Mouse (Mus musculus): ENCODE data around the gene Gfy. TPM values are rescaled to one million over a fixed set of nuclear protein-coding genes. Genes with fewer than 3 reads are reported as not detected.

Gfy gene
- polyA plus RNA-seq, 1 experiment from 2014 or later, result not detected

DNA sequence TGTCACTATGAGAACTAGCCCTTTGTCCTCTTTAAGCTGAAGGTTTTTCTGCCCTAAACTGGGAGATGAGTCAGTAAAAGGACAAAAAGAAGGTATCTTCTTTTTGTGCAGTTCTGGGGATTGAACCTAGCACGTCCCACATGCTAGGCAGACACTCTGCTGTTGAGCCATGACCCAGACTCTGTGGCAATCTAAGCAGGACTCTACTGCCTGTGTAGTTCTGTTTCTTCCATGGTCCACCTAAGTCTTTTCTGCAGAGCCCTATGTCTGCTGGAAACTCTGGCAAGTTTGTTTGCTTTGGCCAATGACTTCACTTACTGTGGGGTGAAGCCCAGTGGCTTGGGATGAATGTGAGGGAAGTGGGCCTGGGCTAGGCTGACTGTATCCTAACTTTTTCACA lies 41.0 kb downstream of the Gfy start:
- WGBS, result 79% methylated on average over 1 of the region's 1 CpGs
- Histone ChIP-seq H3K27ac (ENCODE audit: low read depth, low read length) (no peak overlapping the region), H3K4me3 (ENCODE audit: low read depth, low read length) (no peak overlapping the region), H3K4me1 (replicated peaks; ENCODE audit: control insufficient read depth, insufficient read depth, low read length) (no peaks in the 10 kb centered on the region), H3K9ac (ENCODE audit: low read depth, low read length) (no peak overlapping the region), H3K36me3 (ENCODE audit: control insufficient read depth, insufficient read depth) (peaks cover 24% of the 10 kb centered on the region), H3K4me2 (replicated peaks; ENCODE audit: low read depth) (no peak overlapping the region), H3K27me3 (replicated peaks; ENCODE audit: control insufficient read depth, insufficient read depth, low read length) (no peaks in the 10 kb centered on the region), H3K9me3 (ENCODE audit: control insufficient read depth) (no peaks in the 10 kb centered on the region)
- no peak for ATAC-seq
- no peak for TF ChIP-seq CTCF (IDR thresholded peaks at IDR 0.05; ENCODE audit: low read depth)

DNA sequence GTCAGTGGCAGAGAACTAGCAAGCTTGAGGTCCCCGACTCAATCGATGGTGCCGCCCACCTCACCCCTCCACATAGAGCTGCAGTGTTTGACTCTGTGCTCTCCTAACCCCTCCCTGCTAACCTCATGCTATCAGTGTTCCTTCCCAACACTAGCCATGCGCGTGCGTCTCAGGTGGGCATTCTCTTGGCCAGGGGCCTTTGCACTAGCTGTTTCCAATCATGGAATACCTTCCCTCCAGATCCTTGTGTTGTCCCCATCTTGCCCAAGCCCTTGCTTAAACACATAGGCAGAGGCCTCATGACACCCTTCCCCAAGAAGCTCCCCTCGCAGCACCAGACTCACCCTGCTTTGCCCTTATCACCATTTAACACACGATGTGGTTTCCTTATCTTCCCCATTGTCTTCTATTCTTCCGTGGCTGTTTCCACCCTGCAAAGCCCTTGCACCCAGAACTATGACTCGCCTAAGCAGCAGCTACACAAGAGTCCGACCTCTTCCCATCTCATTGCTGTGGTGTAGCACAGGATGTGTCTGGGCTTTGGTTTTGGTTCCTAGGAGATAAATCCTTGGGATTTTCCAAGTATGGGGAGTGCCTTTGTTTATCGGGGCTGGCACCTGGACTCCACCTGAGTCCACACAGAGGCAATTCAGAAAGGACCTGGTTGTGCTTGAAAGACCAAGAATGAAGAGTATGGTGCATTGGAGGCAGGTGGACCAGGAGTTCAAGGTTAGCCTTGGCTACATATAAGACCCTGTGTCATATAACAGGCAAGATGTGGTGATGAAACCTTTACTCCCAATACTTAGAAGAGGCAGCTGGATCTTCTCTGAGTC lies 42.0 kb downstream of the Gfy start:
- H3K9ac ChIP-seq (ENCODE audit: low read depth, low read length), result no peak overlapping the region
- H3K4me3 ChIP-seq (ENCODE audit: low read depth, low read length), result no peak overlapping the region
- TF ChIP-seq CTCF (IDR thresholded peaks at IDR 0.05; ENCODE audit: low read depth), result no peak

GRCm38 (mm10) chr7:45135993-45136567 lies 43.3 kb downstream of the Gfy start, which contains the start of the genes Gm45713 and Flt3l:
Gm45713 (minus strand) TSS chr7:45136231.
Flt3l (minus strand) TSS chr7:45136432.
- H3K9me3 ChIP-seq (ENCODE audit: control insufficient read depth), result no peaks in the 10 kb centered on the region
- peak within 1 kb of the TSS; percentile 53 for H3K9ac ChIP-seq (ENCODE audit: low read depth, low read length)
- H3K27me3 ChIP-seq (replicated peaks; ENCODE audit: control insufficient read depth, insufficient read depth, low read length), result no peaks in the 10 kb centered on the region
- peak; percentile 80 for ATAC-seq
- H3K27ac ChIP-seq (ENCODE audit: low read depth, low read length), result peak within 1 kb of the TSS; percentile 35; the same call in 1 of the 2 replicates
- no peaks in the 10 kb centered on the region for H3K4me1 ChIP-seq (replicated peaks; ENCODE audit: control insufficient read depth, insufficient read depth, low read length)
- TF ChIP-seq CTCF (IDR thresholded peaks at IDR 0.05; ENCODE audit: low read depth), result peak; percentile 98
- peak within 1 kb of the TSS; percentile 64 for H3K4me3 ChIP-seq (ENCODE audit: low read depth, low read length)
- peak within 1 kb of the TSS; percentile 85 for H3K4me2 ChIP-seq (replicated peaks; ENCODE audit: low read depth)
- WGBS, result 4% methylated on average over 29 of the region's 29 CpGs
- H3K36me3 ChIP-seq (ENCODE audit: control insufficient read depth, insufficient read depth), result 0 out of 2 replicates have a peak, but pooled peaks cover 2% of the 10 kb centered on the region

More for the DNA sequence above, 42.0 kb downstream of the Gfy start:
- Histone ChIP-seq H3K9me3 (ENCODE audit: control insufficient read depth) (no peaks in the 10 kb centered on the region), H3K27ac (ENCODE audit: low read depth, low read length) (no peak overlapping the region), H3K36me3 (ENCODE audit: control insufficient read depth, insufficient read depth) (peaks cover 14% of the 10 kb centered on the region), H3K4me1 (replicated peaks; ENCODE audit: control insufficient read depth, insufficient read depth, low read length) (no peaks in the 10 kb centered on the region), H3K27me3 (replicated peaks; ENCODE audit: control insufficient read depth, insufficient read depth, low read length) (no peaks in the 10 kb centered on the region), H3K4me2 (replicated peaks; ENCODE audit: low read depth) (no peak overlapping the region)
- 62% methylated on average over 12 of the region's 12 CpGs for WGBS
- no peak for ATAC-seq

DNA sequence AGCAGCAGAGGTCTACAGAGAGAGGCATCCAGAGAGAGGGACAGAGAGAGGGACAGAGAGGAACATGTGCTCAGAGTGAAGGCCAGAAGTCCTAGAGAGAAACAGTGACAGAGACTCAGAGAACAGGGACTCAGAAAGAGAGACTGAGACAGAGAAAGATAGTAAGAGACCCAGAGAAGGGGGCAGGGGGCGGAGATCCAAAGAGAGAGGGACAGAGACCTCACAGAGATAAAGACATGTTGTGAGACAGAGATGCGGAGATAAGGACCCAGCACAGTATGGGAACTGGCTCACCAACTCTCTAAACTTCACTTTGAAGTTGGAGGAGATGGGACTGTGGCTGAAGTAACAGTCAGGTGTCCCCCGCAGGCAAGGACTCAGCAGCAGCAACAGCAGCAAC lies 44.0 kb downstream of the Gfy start:
- Histone ChIP-seq H3K27ac (ENCODE audit: low read depth, low read length) (no peak overlapping the region), H3K4me3 (ENCODE audit: low read depth, low read length) (peak overlapping the region; percentile 64; the same call in 1 of the 2 replicates), H3K9ac (ENCODE audit: low read depth, low read length) (0 out of 2 replicates have a peak overlapping the region, but pooled peaks have one; percentile 53), H3K9me3 (ENCODE audit: control insufficient read depth) (no peaks in the 10 kb centered on the region), H3K27me3 (replicated peaks; ENCODE audit: control insufficient read depth, insufficient read depth, low read length) (no peaks in the 10 kb centered on the region), H3K36me3 (ENCODE audit: control insufficient read depth, insufficient read depth) (no peaks in the 10 kb centered on the region), H3K4me2 (replicated peaks; ENCODE audit: low read depth) (peak overlapping the region; percentile 85), H3K4me1 (replicated peaks; ENCODE audit: control insufficient read depth, insufficient read depth, low read length) (no peaks in the 10 kb centered on the region)
- no peak for ATAC-seq
- 90% methylated on average over 3 of the region's 3 CpGs for WGBS
- no peak for TF ChIP-seq CTCF (IDR thresholded peaks at IDR 0.05; ENCODE audit: low read depth)

DNA sequence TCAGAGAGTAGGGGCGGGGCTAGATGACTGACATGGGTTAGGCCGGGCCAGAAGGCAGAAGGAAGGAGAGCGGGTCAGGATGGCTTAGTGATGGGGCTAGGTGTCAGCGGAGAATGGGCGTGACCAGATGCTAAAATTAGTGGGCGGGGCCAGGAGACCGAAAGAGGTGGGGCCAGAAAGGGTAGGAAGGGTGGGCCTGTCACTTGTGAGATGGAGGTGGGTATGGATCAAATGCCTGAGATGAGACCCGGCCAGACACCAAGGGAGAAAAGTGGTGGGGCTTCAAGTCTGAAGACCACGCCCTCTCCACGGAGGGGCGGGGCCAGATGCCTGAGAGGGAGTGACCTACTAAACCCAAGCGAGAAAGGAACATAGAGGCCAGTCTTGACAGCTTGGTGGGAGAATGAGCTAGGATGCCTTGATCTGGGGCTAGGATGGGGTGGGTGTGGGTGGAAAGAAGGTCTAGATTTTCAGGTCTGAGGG lies 44.8 kb downstream of the Gfy start:
- no peak for TF ChIP-seq CTCF (IDR thresholded peaks at IDR 0.05; ENCODE audit: low read depth)
- no peak for ATAC-seq
- no peaks in the 10 kb centered on the region for H3K27me3 ChIP-seq (replicated peaks; ENCODE audit: control insufficient read depth, insufficient read depth, low read length)
- no peak overlapping the region for H3K4me2 ChIP-seq (replicated peaks; ENCODE audit: low read depth)
- no peaks in the 10 kb centered on the region for H3K4me1 ChIP-seq (replicated peaks; ENCODE audit: control insufficient read depth, insufficient read depth, low read length)
- 20% methylated on average over 12 of the region's 12 CpGs for WGBS
- no peak overlapping the region for H3K27ac ChIP-seq (ENCODE audit: low read depth, low read length)
- no peaks in the 10 kb centered on the region for H3K36me3 ChIP-seq (ENCODE audit: control insufficient read depth, insufficient read depth)
- H3K4me3 ChIP-seq (ENCODE audit: low read depth, low read length), result no peak overlapping the region
- H3K9ac ChIP-seq (ENCODE audit: low read depth, low read length), result no peak overlapping the region
- no peaks in the 10 kb centered on the region for H3K9me3 ChIP-seq (ENCODE audit: control insufficient read depth)

DNA sequence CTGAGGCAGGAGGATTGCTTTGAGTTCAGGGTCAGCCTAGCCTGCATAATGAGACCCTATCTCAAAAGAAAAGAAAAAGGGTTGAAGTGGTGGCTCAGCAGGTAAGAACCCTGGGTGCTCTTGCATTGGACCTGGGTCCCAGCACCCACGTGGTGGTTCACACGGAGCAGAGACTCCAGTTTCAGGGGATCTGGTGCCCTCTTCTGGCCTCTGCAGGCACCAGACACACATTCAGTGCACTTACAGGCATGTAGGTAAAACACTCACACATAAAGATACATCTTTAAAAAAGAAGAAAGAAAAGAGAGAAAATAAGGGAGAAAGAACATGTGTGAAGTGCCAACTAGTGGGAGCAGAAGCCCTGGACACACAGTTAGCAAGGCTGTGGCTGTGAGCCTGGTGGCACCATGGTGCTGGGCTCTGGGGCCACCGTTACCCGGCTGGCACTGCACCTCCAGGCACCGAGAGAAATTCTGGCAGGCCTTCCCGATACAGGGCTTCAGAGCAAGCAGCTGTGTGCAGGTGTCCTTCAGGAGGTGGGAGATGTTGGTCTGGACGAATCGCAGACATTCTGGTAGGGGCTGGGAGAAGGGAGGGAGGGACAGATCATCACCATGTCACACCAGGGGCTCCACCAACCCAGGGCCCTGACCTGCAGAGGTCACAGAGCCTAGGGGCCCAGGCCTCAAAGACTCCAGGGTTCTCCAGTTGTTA lies 45.8 kb downstream of the Gfy start:
- 86% methylated on average over 8 of the region's 8 CpGs for WGBS
- Histone ChIP-seq H3K4me1 (replicated peaks; ENCODE audit: control insufficient read depth, insufficient read depth, low read length) (no peaks in the 10 kb centered on the region), H3K9me3 (ENCODE audit: control insufficient read depth) (no peaks in the 10 kb centered on the region), H3K9ac (ENCODE audit: low read depth, low read length) (no peak overlapping the region), H3K4me2 (replicated peaks; ENCODE audit: low read depth) (no peak overlapping the region), H3K27ac (ENCODE audit: low read depth, low read length) (no peak overlapping the region), H3K4me3 (ENCODE audit: low read depth, low read length) (no peak overlapping the region), H3K36me3 (ENCODE audit: control insufficient read depth, insufficient read depth) (no peaks in the 10 kb centered on the region), H3K27me3 (replicated peaks; ENCODE audit: control insufficient read depth, insufficient read depth, low read length) (no peaks in the 10 kb centered on the region)
- no peak for ATAC-seq
- TF ChIP-seq CTCF (IDR thresholded peaks at IDR 0.05; ENCODE audit: low read depth), result peak; percentile 56

All from intestine, postnatal 0 days (tissue).